ENCODE assay signal across 9 mouse cellular contexts in the genomic region with DNA sequence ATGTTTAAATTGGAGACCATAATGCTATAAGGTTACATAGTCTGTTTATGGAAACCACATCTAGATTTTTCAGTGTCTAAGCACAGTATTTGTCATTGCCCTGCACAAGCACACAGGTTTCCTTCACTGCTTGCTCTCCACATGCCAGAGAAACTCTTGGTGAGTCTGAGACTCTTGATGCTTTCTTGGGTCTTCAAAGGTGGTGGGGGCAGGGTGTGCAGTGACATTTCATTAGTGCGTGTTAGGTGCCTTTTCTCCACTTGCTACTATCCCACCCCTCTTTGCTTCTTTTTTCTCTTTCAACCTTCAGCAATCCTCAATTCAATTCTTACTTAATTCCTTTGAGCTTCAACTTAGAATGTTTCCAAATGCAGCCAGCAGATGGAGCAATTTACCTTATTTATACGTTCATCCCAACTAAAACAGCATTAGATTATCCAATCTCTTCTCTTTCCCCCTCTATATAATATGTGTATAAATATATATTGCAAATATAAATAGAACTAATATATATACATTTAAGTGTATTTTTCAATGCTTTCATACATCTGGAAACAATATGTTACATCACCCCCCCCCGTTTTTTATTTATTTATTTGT.
DNase-seq lines count a peak whose midpoint lies in the region; ATAC-seq and TF ChIP-seq lines count a peak whose summit lies in the region.
"Had no signal": no experiment of that assay in that cellular context is flagged by ENCODE, and none has a peak within 500 bp of the region (broad histone marks: within the 10 kb centered on the region; RNA-seq: fewer than 3 reads in every experiment).

No protein-coding gene starts in this region.

- no peak for TF ChIP-seq POLR2A in heart, adult 2 months (IDR thresholded peaks at IDR 0.05; ENCODE audit: insufficient read depth, low read depth, low read length)

- no peak overlapping the region for H3K4me2 ChIP-seq in embryonic facial prominence, embryonic 14.5 days (ENCODE audit: low read depth, low read length)
- H3K4me2 ChIP-seq: neural tube, embryonic 13.5 days had no signal

- no peak for ATAC-seq in embryonic facial prominence, embryonic 14.5 days (ENCODE audit: low read depth)

- TF ChIP-seq EP300 in heart, adult 2 months (IDR thresholded peaks at IDR 0.05; ENCODE audit: insufficient read depth, low read depth, low read length) = no peak

- whole genome bisulfite sequencing in heart, adult 2 months = 29% methylated on average over 3 of the region's 3 CpGs
- WGBS in embryonic facial prominence, embryonic 14.5 days = 24% methylated on average over 3 of the region's 3 CpGs

- H3K9me3 ChIP-seq in embryonic facial prominence, embryonic 14.5 days (ENCODE audit: control insufficient read depth, low read length) = no peaks in the 10 kb centered on the region
- H3K9me3 ChIP-seq: neural tube, embryonic 13.5 days had no signal

- no peaks in the 10 kb centered on the region for H3K36me3 ChIP-seq in heart, adult 2 months (ENCODE audit: control insufficient read depth, insufficient read depth, low read length)
- H3K36me3 ChIP-seq in embryonic facial prominence, embryonic 14.5 days (ENCODE audit: control insufficient read depth, insufficient read depth, low read length) = no peaks in the 10 kb centered on the region
- H3K36me3 ChIP-seq: neural tube, embryonic 13.5 days had no signal

- H3K4me1 ChIP-seq in heart, adult 2 months (ENCODE audit: control insufficient read depth, insufficient read depth, low read length) = no peaks in the 10 kb centered on the region
- H3K4me1 ChIP-seq in embryonic facial prominence, embryonic 14.5 days (ENCODE audit: control insufficient read depth, insufficient read depth, low read length) = no peaks in the 10 kb centered on the region
- H3K4me1 ChIP-seq: neural tube, embryonic 13.5 days had no signal

- H3K27me3 ChIP-seq in heart, adult 2 months (ENCODE audit: control insufficient read depth, insufficient read depth, low read length) = no peaks in the 10 kb centered on the region
- H3K27me3 ChIP-seq in embryonic facial prominence, embryonic 14.5 days (replicated peaks; ENCODE audit: control insufficient read depth, insufficient read depth, low read length) = no peaks in the 10 kb centered on the region
- H3K27me3 ChIP-seq: neural tube, embryonic 13.5 days had no signal

- H3K9ac ChIP-seq in heart, adult 2 months (ENCODE audit: low read depth, low read length) = no peak overlapping the region
- no peak overlapping the region for H3K9ac ChIP-seq in embryonic facial prominence, embryonic 14.5 days (ENCODE audit: low read depth, low read length)
- H3K9ac ChIP-seq: neural tube, embryonic 13.5 days had no signal

- intact Hi-C loops in heart, adult 2 months (cut with DNase I) = no loop called here
- intact Hi-C loops in heart, postnatal 36 days (cut with DNase I) = loop anchor here (2.0 to 10.0 kb wide), 3 partner anchors 90 to 1293 kb away; partner anchors contain the start of gene Zfp804a

- H3K4me3 ChIP-seq in heart, adult 2 months = no peak overlapping the region
- no peak overlapping the region for H3K4me3 ChIP-seq in embryonic facial prominence, embryonic 14.5 days (ENCODE audit: low read depth, low read length)
- H3K4me3 ChIP-seq: neural tube, embryonic 13.5 days had no signal

- DNase-seq in heart, adult 2 months = no peak
- DNase-seq in heart, postnatal 36 days = no peak
- DNase-seq in right cerebral cortex, adult 18-20 months = peak; percentile 27
- DNase-seq in right cerebral cortex, postnatal 25 days = no peak
- peak; percentile 83 for DNase-seq in embryonic facial prominence, embryonic 14.5 days (ENCODE audit: low spot score)
- DNase-seq in layer of hippocampus, adult 8-10 months (ENCODE audit: low spot score in 2 of 2) = peak; percentile 23 to 47
- peak; percentile 42 to 69 for DNase-seq in right cerebral cortex, postnatal 10 days (ENCODE audit: low spot score in 2 of 2)
- DNase-seq in spleen, postnatal 4 days (ENCODE audit: low spot score in 2 of 2) = no peak

- TF ChIP-seq CTCF in heart, adult 2 months (IDR thresholded peaks at IDR 0.05) = peak; percentile 73

- H3K79me2 ChIP-seq in heart, adult 2 months (replicated peaks; ENCODE audit: control insufficient read depth, insufficient read depth, low read length) = no peaks in the 10 kb centered on the region

- H3K27ac ChIP-seq in heart, adult 2 months = no peak overlapping the region
- H3K27ac ChIP-seq in embryonic facial prominence, embryonic 14.5 days (replicated peaks; ENCODE audit: low read depth, low read length) = no peak overlapping the region
- H3K27ac ChIP-seq: neural tube, embryonic 13.5 days had no signal

Comparison
In these comparisons a context has a peak if more than half of its experiments do, and no peak if none do; other contexts are left out.
1. DNase-seq: peak in right cerebral cortex, adult 18-20 months (single experiment), embryonic facial prominence, embryonic 14.5 days (single experiment), layer of hippocampus, adult 8-10 months (2 of 2) and right cerebral cortex, postnatal 10 days (2 of 2); none in heart, adult 2 months (0 of 2), heart, postnatal 36 days (0 of 2), right cerebral cortex, postnatal 25 days (single experiment) and spleen, postnatal 4 days (0 of 2).